Mouse (Mus musculus) kidney, postnatal 0 days (tissue): ENCODE data around the gene Phf21b. TPM values are rescaled to one million over a fixed set of nuclear protein-coding genes. Genes with fewer than 3 reads are reported as not detected.
A peak's percentile ranks its signal among the peaks of the same experiment; 100 is the strongest.
"Not testable (repeated sequence)": the region's sequence is repeated elsewhere in the genome, so short reads cannot be mapped to it uniquely, and the experiment has no call there.

ENCODE experiments used
- ATAC-seq: fragments of 200-750 bp; cut with Nextera tagmentation; replicated peaks from 2 replicates; pipeline ENCODE4 v1.8.0; 2017; ENCODE audit warnings: low read depth, moderate number of reproducible peaks, moderate TSS enrichment, moderate library complexity; ENCODE audit not compliant: low FRiP score
- DNase-seq: peaks from one replicate; pipeline ENCODE4 v3.0.0-alpha.2; 2016; ENCODE audit warnings: low spot score
- H3K27ac ChIP-seq: fragments of 300-500 bp; sonication (generic); 2 replicates; pipeline ENCODE4 v1.5.1; 2014; ENCODE audit warnings: mild to moderate bottlenecking
- H3K27me3 ChIP-seq: fragments of 300-500 bp; sonication (generic); 2 replicates; pipeline ENCODE4 v1.6.1; 2014; ENCODE audit warnings: low read length, mixed read lengths; ENCODE audit not compliant: insufficient read depth
- H3K36me3 ChIP-seq: fragments of 300-500 bp; sonication (generic); 2 replicates; pipeline ENCODE4 v1.6.1; 2014; ENCODE audit warnings: low read length, mixed read lengths; ENCODE audit not compliant: insufficient read depth
- H3K4me1 ChIP-seq: fragments of 300-500 bp; sonication (generic); replicated peaks from 2 replicates; pipeline ENCODE4 v1.6.1; 2014; ENCODE audit warnings: antibody characterized with exemption, low read length, mixed read lengths; ENCODE audit not compliant: insufficient read depth
- H3K4me2 ChIP-seq: fragments of 300-500 bp; sonication (generic); 2 replicates; pipeline ENCODE4 v1.6.1; 2014; ENCODE audit warnings: mild to moderate bottlenecking, low read length, moderate library complexity, mixed read lengths
- H3K4me3 ChIP-seq: fragments of 300-500 bp; sonication (generic); replicated peaks from 2 replicates; pipeline ENCODE4 v1.5.1; 2014; ENCODE audit warnings: low read depth, low read length
- H3K9ac ChIP-seq: fragments of 300-500 bp; sonication (generic); 2 replicates; pipeline ENCODE4 v1.6.1; 2014; ENCODE audit warnings: low read depth, low read length
- H3K9me3 ChIP-seq: fragments of 300-500 bp; sonication (generic); replicated peaks from 2 replicates; pipeline ENCODE4 v1.6.1; 2016; ENCODE audit warnings: low read length, inconsistent platforms, mixed read lengths
- CTCF ChIP-seq: IDR thresholded peaks from 2 replicates; pipeline ENCODE4 v1.5.1; 2016; ENCODE audit warnings: antibody characterized with exemption, low read depth, mild to moderate bottlenecking, moderate library complexity
- WGBS: fragments of 180-500 bp; shearing (Covaris S2); extraction: QIAGEN DNeasy Blood & Tissue Kit; methylation state at CpG from one replicate; pipeline ENCODE4 v1.1.7; 2014; 5-methylcytosine and 5-hydroxymethylcytosine counted together
- polyA plus RNA-seq: library from polyadenylated mRNA; unstranded; fragments of >200 nt; fragmentation: Nextera tagmentation; extraction: Ambion mirVana; gene quantifications from 2 replicates; pipeline ENCODE4 v1.2.1, GENCODE M21; 2015

The Phf21b gene
- polyA plus RNA-seq, 1 experiment from 2014 or later: 0.24 TPM

- Histone ChIP-seq H3K27me3 (no peaks in the 10 kb centered on the region), H3K4me3 (no peak overlapping the region), H3K9ac (no peak overlapping the region), H3K9me3 (no peaks in the 10 kb centered on the region), H3K36me3 (no peaks in the 10 kb centered on the region), H3K27ac (no peak overlapping the region), H3K4me2 (no peak overlapping the region), H3K4me1 (no peaks in the 10 kb centered on the region)
- no peak for ATAC-seq
- TF ChIP-seq CTCF: no peak
- no peak for DNase-seq
- 73% methylated on average over 11 of the region's 11 CpGs for WGBS
Observed at GRCm38 (mm10) chr15:84769641-84770341, 86.1 kb downstream of the Phf21b start.

- not testable (repeated sequence) for H3K27ac ChIP-seq, H3K36me3 ChIP-seq, H3K4me1 ChIP-seq, H3K4me2 ChIP-seq, H3K4me3 ChIP-seq, H3K9me3 ChIP-seq, H3K27me3 ChIP-seq, ATAC-seq, DNase-seq, H3K9ac ChIP-seq
- 56% methylated on average over 3 of the region's 4 CpGs for WGBS
Observed at GRCm38 (mm10) chr15:84768531-84768930, 87.3 kb downstream of the Phf21b start.

GRCm38 (mm10) chr15:84766621-84767020 lies 89.2 kb downstream of the Phf21b start:
- no peaks in the 10 kb centered on the region for H3K27me3 ChIP-seq
- 0 out of 2 replicates have a peak, but pooled peaks cover 6% of the 10 kb centered on the region for H3K4me1 ChIP-seq
- H3K27ac ChIP-seq: no peak overlapping the region
- H3K4me2 ChIP-seq: no peak overlapping the region
- H3K4me3 ChIP-seq: no peak overlapping the region
- TF ChIP-seq CTCF: no peak
- DNase-seq (no peak), ATAC-seq (no peak; the same call in 1 of the 2 replicates)
- no peaks in the 10 kb centered on the region for H3K36me3 ChIP-seq
- no peak overlapping the region for H3K9ac ChIP-seq
- 37% methylated on average over 10 of the region's 10 CpGs for WGBS
- no peaks in the 10 kb centered on the region for H3K9me3 ChIP-seq

- DNase-seq: peak; percentile 72
- 12% methylated on average over 7 of the region's 7 CpGs for WGBS
- ATAC-seq: peak; percentile 78
- H3K36me3 ChIP-seq: no peaks in the 10 kb centered on the region
- no peak overlapping the region for H3K4me3 ChIP-seq
- peak overlapping the region; percentile 19; the same call in 1 of the 2 replicates for H3K27ac ChIP-seq
- no peak overlapping the region for H3K4me2 ChIP-seq
- H3K27me3 ChIP-seq: no peaks in the 10 kb centered on the region
- no peak overlapping the region for H3K9ac ChIP-seq
- H3K9me3 ChIP-seq: no peaks in the 10 kb centered on the region
- peak; percentile 37 for TF ChIP-seq CTCF
- 0 out of 2 replicates have a peak, but pooled peaks cover 6% of the 10 kb centered on the region for H3K4me1 ChIP-seq
Observed at GRCm38 (mm10) chr15:84763423-84763812, 92.4 kb downstream of the Phf21b start.

- DNase-seq: peak; percentile 15
- Histone ChIP-seq H3K4me2 (no peak overlapping the region), H3K27me3 (no peaks in the 10 kb centered on the region), H3K36me3 (no peaks in the 10 kb centered on the region), H3K4me1 (0 out of 2 replicates have a peak, but pooled peaks cover 6% of the 10 kb centered on the region), H3K9me3 (no peaks in the 10 kb centered on the region), H3K27ac (peak overlapping the region; percentile 19; the same call in 1 of the 2 replicates), H3K4me3 (no peak overlapping the region), H3K9ac (no peak overlapping the region)
- no peak for TF ChIP-seq CTCF
- ATAC-seq: no peak
- WGBS: 56% methylated on average over 8 of the region's 8 CpGs
Observed at GRCm38 (mm10) chr15:84762712-84763422, 93.0 kb downstream of the Phf21b start.

GRCm38 (mm10) chr15:84758493-84758892 lies 97.4 kb downstream of the Phf21b start:
- peak; percentile 16 for DNase-seq

More at GRCm38 (mm10) chr15:84758493-84758892, 97.4 kb downstream of the Phf21b start:
- no peak for ATAC-seq
- H3K9ac ChIP-seq: no peak overlapping the region
- H3K9me3 ChIP-seq: no peaks in the 10 kb centered on the region
- H3K4me2 ChIP-seq: no peak overlapping the region
- no peaks in the 10 kb centered on the region for H3K27me3 ChIP-seq
- 45% methylated on average over 4 of the region's 4 CpGs for WGBS
- H3K36me3 ChIP-seq: no peaks in the 10 kb centered on the region
- peak; percentile 75 for TF ChIP-seq CTCF
- no peak overlapping the region for H3K4me3 ChIP-seq
- H3K27ac ChIP-seq: no peak overlapping the region
- 0 out of 2 replicates have a peak, but pooled peaks cover 6% of the 10 kb centered on the region for H3K4me1 ChIP-seq
